Mouse (Mus musculus) heart, adult 8-10 months (tissue): ENCODE data around the gene Btd. TPM values are rescaled to one million over a fixed set of nuclear protein-coding genes. Genes with fewer than 3 reads are reported as not detected.
"Not testable (repeated sequence)": the region's sequence is repeated elsewhere in the genome, so short reads cannot be mapped to it uniquely, and the experiment has no call there.

Source experiments
- DNase-seq: peaks from one replicate; pipeline ENCODE4 v3.0.0; 2022; ENCODE audit warnings: low spot score
- total RNA-seq, 4 experiments: library from RNA; stranded (reverse); gene quantifications; 2 replicates each; pipeline ENCODE4 v1.2.4; 2022

Gene Btd
- 10 to 100 TPM in 3 of 4 experiments, 1 to 10 TPM in 1; 9.4 to 10.5 (median 10.4) TPM for total RNA-seq

DNA sequence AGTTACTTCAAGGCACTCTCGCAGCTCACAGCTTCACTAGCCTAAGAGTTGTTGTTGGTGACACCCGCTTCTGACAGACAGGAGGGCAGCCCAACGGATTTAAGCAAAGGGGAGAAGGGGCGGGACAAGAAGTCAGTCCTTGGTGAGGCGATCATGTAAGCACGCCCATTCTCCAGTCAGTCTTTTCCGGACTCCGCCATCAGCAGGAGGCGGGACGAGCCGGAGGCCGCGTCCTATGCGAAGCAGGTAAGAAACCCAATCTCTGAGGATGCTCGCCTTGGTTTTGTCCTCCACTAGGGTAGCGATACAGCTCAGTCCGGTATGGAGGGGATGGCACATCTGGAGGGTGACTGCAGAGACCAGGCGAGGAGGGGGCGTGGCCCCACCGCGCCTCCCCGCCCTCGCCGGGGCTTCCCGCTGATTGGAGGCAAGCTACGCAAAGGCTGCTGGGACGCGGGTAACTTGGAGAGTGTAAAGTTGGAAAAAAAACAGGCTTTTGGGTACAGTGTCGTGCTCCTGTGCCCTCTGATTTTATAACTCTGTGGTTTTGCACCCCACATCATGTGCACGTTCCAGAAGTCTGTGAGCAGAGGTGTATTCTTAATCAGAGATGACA, at the start of gene Btd, which contains the start of gene Hacl1:
Gene Btd, plus strand, starts transcription at position 139 of the 616 bp plus-strand sequence.
Gene Hacl1, minus strand, starts transcription at position 397 of the 616 bp plus-strand sequence.
- peak; percentile 95 for DNase-seq

DNA sequence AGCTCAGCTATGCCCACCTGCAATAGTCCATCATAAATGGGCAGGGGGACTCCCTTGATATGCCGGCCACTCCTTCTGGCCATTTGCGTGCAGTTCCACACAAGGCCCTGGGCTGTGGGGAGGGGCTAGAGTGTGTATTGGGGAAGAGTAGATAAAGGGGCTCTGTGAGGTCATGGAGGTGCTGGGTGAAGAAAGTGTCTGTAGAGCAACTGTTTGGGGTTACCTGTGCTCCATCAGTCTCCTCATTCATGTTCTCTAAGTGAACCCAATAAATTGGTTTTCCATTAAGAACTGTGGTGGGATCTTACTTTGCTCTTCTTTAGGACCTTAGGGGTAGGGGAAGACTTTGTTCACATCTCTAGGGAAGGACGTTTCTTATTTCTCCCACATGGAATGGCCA, 49.6 kb upstream of the Btd start, which contains the start of gene Colq:
Gene Colq, minus strand, starts transcription at position 101 of the 400 bp plus-strand sequence.
- DNase-seq, result no peak

DNA sequence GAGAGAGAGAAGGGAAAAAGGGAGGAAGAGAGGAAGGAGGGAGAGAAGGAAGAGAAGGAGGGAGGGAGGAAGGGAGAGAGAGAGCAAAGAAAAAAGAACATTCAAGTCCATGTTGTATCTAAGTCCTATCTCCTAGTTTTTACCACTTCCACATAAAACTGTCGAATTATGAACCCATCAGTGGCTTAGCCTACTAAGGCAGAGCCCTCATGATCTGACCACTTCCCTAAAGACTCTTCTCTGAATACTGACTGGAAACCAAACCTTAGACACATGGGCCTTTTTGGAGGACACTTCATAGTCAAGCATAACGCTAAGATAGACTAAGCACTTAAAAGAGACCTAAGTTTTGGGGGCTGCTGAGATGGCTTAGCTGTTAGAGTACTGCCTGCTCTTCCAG, 47.8 kb upstream of the Btd start:
- DNase-seq, result no peak

DNA sequence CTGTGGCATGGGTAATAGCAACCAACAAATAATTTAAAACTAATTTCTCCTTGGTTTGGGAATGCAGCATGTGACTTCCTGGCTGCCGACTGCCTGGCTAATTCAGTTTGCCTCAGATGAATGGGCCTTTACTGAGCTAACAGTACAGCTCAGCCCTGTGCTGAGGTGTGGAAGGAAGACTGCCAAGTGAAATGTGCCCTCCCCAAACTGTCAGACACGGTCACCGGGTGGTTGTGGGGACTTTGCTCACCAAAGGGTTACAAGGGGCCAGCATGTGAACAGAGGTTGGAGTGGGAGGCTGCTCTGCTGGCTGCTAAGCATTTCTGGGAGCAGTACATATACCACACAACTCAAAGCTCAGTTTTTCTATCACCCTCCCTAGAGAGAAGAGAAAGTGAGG, 46.1 kb upstream of the Btd start:
- DNase-seq, result no peak

DNA sequence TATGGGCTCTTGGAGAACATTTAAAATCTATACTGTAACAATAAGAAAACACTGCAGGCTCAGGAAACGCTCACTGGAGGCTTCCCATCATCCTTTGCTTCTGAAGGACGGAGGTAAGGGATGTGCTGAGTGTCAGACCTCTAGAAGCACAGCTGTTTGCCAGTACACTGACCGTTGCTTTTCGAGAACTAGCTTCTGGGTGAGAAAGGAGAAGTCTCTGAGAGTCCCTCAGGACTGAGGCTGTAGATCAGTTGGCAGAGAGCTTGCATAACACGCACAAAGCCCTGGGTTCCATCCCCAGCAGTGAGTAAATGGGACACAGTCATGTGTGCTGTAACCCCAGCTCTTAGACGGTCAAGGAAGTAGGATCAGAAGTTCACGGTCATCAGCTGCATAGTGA, 44.4 kb upstream of the Btd start:
- DNase-seq, result no peak

DNA sequence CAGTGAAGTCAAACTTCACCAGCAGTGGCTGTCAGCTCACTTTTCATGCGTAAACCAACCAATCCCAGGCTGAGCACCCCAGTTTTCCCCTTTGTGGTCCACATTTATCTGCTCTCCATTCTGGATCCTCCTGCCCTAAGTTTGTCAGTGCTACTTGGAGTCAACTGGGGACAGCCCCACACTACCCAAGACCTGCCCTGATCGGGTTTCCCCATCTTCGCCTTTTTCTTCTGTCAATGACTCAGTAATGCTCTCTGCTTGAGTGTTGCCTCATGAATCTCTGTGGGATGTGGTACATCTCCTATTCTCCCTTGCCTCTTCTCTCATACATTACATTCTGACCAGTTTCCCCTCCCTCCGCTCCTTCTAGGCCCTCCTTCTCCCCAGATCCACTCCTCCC, 43.4 kb upstream of the Btd start:
- no peak for DNase-seq

DNA sequence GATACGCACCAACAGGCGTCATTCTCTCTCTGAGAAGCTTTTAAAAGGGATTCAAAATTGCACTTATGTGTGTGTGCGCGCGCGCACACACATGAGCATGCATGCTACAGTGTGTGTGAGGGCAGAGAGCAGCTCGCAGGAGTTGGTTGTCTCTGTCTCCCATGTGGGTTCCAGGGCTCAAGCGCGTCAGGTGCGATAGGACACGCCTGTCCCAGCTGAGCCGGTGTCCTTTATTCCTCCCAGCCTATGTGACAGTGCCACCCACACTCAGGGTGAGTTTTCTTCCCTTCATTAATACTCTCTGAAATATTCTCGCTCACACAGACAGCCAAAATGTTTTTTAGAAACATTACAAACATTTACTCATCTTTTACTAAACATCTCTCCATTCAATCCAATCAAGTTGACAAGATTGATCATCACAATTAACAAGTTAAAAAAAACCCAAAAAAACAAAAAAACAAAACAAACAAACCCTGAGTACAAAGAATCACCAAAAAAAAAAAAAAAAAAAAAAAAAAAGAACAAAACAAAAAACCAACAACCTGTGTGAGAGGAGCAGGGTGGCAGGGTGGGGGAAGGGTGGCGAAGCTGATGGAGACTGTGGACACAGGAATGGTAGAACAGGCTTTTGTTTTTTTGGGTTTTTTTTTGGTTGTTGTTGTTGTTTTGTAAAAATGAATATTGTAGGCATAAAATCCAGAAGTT, 38.8 kb upstream of the Btd start:
- no peak for DNase-seq

DNA sequence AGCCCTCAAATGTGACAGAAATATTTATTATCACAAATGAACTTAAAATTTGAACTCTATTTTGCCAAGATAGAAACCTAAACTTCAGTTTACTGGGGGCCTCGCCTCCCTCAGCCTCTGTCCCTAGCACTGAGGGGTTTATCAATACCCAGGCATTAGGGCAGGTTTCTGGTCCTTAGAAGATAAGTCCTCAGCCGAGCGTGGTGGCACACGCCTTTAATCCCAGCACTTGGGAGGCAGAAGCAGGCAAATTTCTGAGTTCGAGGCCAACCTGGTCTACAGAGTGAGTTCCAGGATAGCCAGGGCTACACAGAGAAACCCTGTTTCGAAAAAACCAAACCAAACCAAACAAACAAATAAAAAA, 38.2 kb upstream of the Btd start:
- not testable (repeated sequence) for DNase-seq

DNA sequence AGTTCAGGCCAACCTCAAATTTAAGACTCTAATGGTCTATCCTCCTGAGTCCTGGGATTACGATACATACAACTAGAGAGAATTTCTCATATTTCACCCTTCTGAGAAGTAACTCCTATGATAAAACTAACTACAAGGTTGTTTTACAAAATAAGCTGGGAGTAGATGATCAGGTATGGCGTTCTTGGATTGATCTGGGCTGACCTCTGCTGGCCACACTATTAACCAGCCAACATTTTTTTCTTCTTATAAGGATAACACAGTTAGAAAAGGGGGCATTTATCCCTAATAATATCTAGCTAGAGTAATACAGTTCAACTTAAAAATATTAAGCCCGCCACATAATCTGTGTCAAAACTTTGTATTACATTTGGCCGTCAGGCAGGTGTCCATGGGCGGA, 35.9 kb upstream of the Btd start:
- peak; percentile 31 for DNase-seq

DNA sequence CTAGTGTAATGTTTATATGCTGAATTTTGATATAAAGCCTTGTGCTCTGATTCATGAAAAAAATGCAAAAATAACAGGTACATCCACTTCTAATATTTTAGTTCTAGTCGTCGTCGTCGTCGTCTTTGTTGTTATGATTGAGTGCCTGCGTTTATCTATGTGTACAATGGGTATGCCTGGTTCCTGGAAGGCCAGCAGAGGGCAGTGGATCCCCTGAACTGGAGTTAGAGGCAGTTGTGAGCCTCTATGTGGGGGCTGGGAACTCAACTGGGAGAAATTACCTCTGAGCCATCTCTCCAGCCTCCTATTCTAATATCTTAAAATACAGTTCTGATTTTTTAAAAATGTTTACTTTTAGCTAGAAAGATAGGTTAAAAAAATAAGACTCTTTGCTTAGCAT, 35.3 kb upstream of the Btd start:
- DNase-seq, result no peak

DNA sequence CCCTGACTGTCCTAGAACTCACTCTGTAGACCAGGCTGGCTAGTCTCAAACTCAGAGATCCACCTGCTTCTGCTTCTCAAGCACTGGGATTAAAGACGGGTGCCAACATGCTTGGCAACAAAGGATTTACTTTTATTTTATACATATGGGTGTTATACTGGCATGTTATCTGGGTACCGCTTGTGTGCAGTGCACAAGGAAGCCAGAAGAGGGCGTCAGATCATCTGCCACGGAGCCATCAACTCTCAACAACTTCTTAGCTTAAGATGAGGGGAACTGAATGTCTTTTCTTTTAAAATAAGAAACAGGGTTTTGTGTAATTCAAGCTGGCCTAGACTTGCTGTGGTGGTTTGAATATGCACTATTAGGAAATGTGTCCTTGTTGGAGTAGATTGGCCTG, 28.8 kb upstream of the Btd start:
- DNase-seq, result no peak

DNA sequence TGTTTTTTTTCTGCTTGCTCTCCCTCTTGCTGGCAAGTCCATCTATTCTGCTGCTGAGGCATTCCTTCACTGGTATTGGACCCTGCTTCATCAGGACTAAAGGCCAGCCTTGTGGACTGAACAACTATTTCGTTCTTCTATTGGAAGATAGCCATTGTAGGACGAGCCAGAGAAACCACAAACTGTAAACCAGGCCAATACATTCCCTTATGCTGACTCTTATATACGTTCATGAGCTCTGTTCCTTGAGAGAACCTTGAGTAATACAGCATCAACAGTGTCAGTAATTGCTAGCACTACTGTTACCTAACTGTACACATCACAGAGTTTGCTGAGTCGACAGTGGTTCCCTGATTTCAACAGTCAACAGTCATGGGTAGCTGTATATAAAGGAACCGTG, 27.2 kb upstream of the Btd start:
- DNase-seq, result no peak

DNA sequence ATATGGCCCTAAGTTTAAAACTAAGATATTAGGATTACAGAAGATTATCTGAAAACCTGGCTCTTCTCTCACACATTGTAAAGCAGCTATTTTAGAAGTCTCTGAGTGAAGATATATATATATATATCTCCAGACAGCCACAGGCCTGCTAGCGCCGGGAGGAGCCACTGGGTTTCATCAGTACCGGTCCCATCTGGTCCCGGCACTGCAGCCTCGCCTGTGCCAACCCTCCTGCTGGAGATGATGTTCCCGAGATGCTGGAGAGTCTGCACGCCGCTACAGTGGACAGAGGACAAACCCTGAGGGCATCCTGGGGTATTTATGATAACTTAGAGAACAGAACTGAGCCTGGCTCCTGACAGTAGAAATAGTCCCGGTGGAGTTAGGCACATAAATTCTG, 23.6 kb upstream of the Btd start:
- no peak for DNase-seq

DNA sequence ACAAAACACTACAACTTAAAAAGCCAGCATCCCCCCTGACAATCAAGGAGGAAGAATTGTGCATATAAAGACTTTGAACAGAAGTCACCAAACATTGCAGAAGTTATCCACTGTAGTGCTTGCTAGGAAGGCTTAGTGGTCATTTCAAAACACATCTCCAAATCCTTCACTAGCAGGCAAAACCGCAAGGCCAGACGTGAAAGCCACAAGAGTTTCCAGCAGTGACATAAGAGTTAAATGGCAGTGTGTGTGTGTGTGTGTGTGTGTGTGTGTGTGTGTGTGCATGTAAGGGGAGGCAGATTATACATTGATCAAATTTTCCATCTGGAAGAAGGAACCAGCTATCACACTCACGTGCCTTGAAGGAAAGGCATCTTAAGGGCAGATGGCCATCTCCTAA, 22.8 kb upstream of the Btd start:
- no peak for DNase-seq

DNA sequence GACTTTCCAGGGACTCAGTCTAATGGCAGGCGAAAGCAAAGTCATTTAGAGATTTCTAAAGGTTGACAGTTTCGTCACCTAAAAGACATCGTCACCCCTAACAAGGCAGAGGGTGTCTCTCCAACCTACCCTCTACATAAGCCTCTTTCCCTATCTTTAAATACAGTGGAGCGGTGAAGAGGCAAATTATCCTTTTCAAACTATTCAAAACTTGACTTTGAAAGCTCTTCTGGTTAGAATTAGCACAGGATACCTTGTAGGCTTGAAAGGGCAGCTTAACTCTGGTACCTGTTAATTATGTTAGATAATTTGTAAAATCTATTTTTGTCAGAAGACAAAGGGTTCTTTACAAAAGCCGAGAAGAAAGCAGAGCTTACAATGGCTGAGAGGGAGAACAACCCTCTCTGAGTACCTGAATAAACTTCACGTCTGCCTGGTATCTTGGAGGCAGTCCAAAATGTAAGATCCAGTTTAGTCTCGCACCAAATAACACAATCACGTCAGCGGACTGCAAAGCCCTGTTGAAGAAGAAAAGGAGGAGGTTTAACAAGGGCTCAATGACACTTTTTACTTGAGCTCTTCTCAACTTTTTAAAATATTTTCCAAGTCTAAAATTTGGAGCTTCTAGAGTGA, 20.1 kb upstream of the Btd start:
- DNase-seq, result no peak

DNA sequence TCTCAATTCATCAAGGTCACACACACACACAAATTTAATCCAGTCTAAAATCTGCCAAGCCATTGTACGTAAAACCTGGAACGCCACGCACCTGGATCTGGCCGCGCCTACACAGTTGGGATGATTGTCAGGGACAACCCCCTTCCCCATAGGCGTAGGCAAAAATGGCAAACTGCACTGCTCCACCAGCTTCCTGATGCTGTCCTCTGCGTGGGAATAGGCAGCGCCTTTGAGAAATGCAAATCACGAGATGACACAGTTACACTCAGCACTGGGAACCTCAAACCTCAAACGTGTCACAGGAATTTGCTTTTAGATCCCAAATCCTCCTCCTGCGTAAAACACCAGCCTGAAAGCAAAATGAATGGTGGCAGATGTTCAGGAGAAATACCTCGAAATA, 18.1 kb upstream of the Btd start:
- DNase-seq, result no peak

DNA sequence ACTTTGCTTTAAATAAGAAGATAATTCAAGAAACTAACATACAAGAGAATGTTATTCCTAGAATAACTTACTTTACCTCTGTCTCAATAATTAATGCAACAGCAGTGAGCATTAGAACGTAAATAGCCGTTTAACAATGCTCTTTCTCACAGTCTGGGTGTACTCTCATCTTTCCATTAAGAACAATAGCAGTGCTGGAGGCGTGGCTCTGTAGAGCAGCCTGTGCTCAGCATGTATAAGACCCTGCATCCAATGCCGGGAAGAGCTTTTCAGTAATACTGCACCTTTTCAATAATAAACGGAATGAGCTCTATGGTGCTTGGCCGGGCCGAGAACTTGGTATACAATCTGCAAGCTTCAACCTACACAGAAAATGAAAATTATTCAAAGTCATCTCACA, 10.2 kb upstream of the Btd start:
- no peak for DNase-seq

DNA sequence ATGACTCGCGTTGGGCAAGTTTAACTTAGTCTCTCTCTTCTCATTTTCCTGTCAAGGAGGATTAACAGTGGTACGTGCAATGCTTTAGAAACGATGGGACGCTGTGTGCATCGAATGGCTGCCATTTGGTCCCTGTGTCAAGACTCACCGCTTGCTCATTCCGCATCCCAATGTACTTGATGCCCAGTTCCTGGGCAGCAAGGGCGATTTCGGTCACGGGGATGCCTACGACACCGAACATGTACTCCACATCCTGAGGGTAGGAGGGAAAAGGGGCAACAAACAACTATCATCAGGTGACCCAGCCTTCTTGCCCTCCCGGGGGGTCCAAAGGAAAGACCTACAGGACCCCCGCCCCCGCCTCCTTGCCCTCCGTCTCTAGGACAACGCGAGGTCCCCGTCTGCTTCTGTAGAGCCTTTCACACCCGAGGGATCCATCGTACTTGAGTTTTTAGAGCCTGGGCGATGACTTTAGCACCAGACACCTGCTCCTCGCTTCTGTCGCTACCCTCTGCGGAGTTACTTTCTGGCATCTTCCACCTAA, 410 bp upstream of the Btd start, which contains the start of gene Gm49387:
Gene Gm49387, minus strand, starts transcription at position 533 of the 544 bp plus-strand sequence.
- no peak for DNase-seq

DNA sequence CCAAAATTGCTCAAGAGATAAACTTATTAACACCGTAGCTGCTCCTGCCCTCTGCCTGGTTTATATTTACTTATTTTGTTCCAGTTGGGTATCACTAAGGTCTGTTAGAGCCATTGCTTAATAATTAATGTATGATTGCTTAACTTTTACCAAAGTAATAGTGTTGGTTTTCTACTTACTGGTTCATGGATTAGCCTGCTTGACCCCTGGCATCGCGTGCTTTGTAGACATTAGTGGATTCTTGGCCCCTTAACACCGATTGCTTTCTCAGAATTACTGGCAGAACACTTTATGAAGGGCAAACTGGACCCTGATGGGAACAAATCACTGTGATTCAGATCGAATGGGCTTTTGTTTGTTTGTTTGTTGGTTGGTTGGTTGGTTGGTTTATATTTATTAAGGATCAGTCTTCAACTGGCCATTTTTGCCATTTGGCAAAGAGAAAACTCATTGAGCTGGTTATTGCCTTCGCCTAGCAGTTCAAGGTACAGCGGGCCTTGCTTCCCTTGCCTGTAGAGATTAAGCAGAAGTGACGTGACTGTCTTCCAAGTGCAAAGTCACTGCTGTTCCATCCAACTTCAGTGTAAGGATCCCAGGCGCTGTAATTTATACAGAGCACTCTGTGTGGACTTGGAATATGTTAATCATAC, 803 bp downstream of the Btd start:
- DNase-seq, result no peak

DNA sequence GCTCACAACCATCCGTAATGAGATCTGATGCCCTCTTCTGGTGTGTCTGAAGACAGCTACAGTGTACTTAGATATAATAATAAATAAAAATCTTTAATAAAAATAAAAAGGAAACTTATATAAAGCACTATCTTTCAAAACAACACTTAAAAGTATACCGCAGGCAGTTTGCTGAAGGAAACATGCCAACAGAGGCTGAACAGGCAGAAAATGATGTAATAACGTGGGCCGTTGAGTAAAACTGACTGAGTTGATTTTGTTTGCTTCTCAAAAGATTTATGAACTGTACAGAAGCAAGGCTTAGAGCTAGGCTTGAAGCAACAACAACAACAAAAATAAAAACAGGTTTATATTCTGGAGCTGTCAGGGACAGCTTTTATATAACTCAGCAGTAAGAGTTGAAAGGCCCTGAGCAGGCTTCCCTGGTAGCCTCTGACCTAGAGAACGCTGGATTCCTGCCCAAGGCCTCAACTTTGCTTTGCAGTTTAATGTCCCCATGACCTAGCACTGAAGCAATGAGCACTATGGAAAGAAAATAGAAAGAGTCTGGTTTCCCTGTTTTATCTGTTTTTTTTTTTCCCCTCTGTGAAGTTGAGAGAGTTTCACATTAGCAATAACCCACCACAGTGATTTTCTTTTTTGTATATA, 3.5 kb downstream of the Btd start:
- DNase-seq, result no peak

DNA sequence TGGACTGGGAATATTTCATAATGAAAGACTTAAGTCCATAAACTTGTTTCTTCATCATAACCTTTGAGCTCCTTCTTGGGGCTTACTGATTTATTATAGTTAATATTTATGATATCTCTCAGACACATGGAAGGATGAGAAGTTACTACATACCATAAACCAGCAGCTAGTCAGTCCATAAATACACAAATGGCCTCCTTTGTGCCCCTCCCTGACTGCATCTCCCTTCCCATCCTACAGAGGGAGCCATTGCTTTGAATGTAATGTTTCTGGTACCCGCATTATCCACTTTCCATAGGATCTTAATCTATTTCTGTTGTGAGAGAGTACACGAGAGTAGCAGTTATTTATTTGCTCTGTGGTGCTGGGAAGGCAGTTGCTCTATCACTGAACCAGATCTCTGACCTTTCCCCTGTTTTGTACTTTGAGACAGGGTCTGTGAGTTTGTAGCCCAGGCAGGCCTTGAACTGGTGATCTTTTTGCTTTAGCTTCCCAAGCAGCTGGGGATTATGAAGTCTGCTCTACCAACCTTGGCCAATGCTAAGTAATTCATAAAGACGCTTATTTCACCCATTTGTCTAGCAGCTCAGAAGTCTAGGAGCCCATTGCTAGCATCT, 4.2 kb downstream of the Btd start:
- DNase-seq, result no peak
